Mouse (Mus musculus): ENCODE measurements around the gene Gm37240. TPM values are rescaled to one million over a fixed set of nuclear protein-coding genes. Genes with fewer than 3 reads are reported as not detected.

Gm37240 gene
- polyA plus RNA-seq, 1 experiment from 2014 or later: 14.9 TPM

DNA sequence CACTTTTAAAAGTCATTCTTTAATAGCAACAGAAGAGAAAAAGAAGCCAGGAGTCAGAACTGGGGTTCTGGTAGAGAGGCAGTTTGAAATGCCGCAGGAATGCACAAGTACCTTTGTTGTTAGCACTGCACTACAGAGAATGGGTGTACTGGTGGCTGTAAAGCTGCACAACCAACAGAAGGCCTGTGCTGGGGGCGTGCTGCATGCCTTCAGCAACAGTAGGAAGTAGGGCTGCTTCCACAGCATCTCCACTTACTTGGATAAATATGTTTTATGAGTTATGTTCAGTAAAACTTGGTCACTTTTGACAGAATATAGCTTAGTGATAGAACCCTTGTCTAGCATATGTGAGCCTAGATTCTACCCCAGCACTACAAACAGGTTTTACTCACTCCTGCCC, 279.6 kb downstream of the Gm37240 start:
- H3K27me3 ChIP-seq: no peaks in the 10 kb centered on the region
- no peak overlapping the region for H3K9ac ChIP-seq
- H3K36me3 ChIP-seq: no peaks in the 10 kb centered on the region
- no peak overlapping the region for H3K4me3 ChIP-seq
- WGBS: 87% methylated on average over 2 of the region's 2 CpGs
- H3K27ac ChIP-seq: no peak overlapping the region
- no peaks in the 10 kb centered on the region for H3K4me1 ChIP-seq
- no peak for ATAC-seq (ENCODE audit: insufficient number of reproducible peaks, low FRiP score, low TSS enrichment, low read depth)
- H3K9me3 ChIP-seq: no peaks in the 10 kb centered on the region
- no peak overlapping the region for H3K4me2 ChIP-seq

DNA sequence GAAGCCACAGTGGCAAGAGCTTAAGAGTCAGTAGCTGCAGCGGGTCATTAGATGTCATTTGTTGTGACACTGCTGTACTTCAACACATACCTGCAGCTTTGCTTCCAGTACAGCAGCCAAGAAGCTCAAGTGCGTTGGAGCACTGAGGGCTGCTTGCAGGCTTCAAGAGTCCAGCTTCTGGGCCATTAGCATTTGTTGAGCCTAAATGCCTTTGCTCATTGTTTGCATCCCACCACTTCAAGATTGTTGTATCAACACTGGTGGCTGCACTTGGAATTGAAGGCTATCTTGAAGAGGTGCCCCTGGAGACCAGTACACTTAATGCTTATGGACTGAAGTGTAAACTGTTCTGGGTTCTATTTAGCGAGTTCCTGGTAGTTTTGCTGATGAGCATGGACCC, 280.4 kb downstream of the Gm37240 start:
- Histone ChIP-seq H3K4me3 (no peak overlapping the region), H3K9ac (no peak overlapping the region), H3K9me3 (no peaks in the 10 kb centered on the region), H3K27ac (no peak overlapping the region), H3K36me3 (no peaks in the 10 kb centered on the region), H3K27me3 (no peaks in the 10 kb centered on the region), H3K4me2 (no peak overlapping the region), H3K4me1 (0 out of 2 replicates have a peak, but pooled peaks cover 2% of the 10 kb centered on the region)
- ATAC-seq (ENCODE audit: insufficient number of reproducible peaks, low FRiP score, low TSS enrichment, low read depth): no peak
- 88% methylated on average over 3 of the region's 3 CpGs for WGBS

- H3K9me3 ChIP-seq: no peaks in the 10 kb centered on the region
- no peak for ATAC-seq (ENCODE audit: insufficient number of reproducible peaks, low FRiP score, low TSS enrichment, low read depth)
- H3K36me3 ChIP-seq: no peaks in the 10 kb centered on the region
- no peak overlapping the region for H3K9ac ChIP-seq
- H3K4me1 ChIP-seq: 0 out of 2 replicates have a peak, but pooled peaks cover 9% of the 10 kb centered on the region
- 78% methylated on average over 1 of the region's 1 CpGs for WGBS
- no peak overlapping the region for H3K4me2 ChIP-seq
- H3K27ac ChIP-seq: no peak overlapping the region
- H3K4me3 ChIP-seq: no peak overlapping the region
- no peaks in the 10 kb centered on the region for H3K27me3 ChIP-seq
Measured at GRCm38 (mm10) chr3:85603811-85604210, 283.5 kb downstream of the Gm37240 start.

DNA sequence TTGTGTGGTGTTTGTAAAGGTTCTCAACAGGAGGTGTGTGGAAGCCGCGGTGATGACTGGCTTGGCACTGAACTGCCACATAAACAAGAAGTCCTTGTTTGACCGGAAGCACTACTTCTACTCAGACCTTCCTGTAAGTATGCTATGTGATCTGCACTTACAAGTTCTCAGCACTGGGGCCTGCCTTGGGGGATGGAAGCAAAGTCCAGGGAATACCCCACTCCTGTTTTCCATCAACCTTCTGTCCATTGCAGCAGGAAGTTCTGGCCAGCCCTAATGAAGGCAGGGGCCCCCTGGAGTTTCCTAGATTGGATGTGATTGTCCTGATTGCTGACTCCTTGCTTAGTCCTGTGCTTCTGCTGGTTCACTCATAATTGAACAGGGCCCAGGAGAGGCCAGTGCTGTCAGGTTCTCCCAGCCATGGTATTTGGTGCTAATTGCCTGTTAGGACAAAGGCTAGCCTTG, 285.4 kb downstream of the Gm37240 start:
- no peak for ATAC-seq (ENCODE audit: insufficient number of reproducible peaks, low FRiP score, low TSS enrichment, low read depth)

DNA sequence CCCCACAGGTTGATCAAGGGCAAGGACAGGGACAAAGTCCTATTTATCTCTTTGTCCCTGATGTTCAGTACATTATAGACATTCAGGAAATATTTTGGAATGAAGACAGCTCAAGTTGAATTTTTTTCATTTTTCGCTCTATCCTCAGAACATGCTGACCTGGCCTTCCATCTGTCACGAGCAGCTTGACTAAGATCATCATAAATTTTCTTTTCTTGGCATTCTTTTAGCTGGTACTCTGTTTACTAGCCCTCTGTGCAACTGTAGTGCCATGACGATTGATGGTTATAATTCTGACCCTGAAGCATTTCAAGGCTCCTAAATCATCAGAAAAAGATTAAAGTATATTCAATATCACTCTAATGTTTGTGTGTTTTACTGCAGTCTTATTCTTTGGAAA, 287.8 kb downstream of the Gm37240 start:
- no peaks in the 10 kb centered on the region for H3K36me3 ChIP-seq
- H3K27me3 ChIP-seq: no peaks in the 10 kb centered on the region
- no peaks in the 10 kb centered on the region for H3K9me3 ChIP-seq
- H3K4me1 ChIP-seq: 0 out of 2 replicates have a peak, but pooled peaks cover 9% of the 10 kb centered on the region
- no peak overlapping the region for H3K4me2 ChIP-seq
- H3K9ac ChIP-seq: no peak overlapping the region
- H3K4me3 ChIP-seq: no peak overlapping the region
- ATAC-seq (ENCODE audit: insufficient number of reproducible peaks, low FRiP score, low TSS enrichment, low read depth): no peak
- WGBS: 62% methylated on average over 3 of the region's 3 CpGs
- H3K27ac ChIP-seq: no peak overlapping the region

More for the DNA sequence above, 285.4 kb downstream of the Gm37240 start:
- Histone ChIP-seq H3K4me3 (no peak overlapping the region), H3K27ac (no peak overlapping the region), H3K9ac (no peak overlapping the region), H3K9me3 (no peaks in the 10 kb centered on the region), H3K4me1 (0 out of 2 replicates have a peak, but pooled peaks cover 9% of the 10 kb centered on the region), H3K4me2 (no peak overlapping the region), H3K27me3 (no peaks in the 10 kb centered on the region), H3K36me3 (no peaks in the 10 kb centered on the region)
- WGBS: 25% methylated on average over 3 of the region's 3 CpGs

DNA sequence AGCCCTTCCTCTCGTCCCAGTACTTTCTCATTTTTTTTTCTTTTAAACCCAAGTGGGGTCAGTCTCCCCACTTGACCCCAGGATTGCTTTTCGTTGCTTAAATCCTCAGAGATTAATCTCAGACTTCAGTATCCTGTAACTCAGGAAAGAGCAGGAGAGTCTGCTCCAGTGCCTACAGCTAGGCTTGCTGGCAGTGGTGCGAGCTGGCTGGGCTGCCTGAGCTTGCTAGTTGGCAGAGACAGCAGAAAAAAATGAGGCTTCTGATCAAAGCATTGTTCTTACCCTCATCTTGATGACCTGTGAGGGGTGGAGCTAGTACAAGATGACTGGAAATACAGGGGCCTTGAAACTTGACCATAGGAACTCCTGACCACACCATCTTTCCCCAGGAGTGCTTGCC, 292.9 kb downstream of the Gm37240 start:
- Histone ChIP-seq H3K36me3 (no peaks in the 10 kb centered on the region), H3K4me3 (no peak overlapping the region), H3K9me3 (no peaks in the 10 kb centered on the region), H3K4me1 (no peaks in the 10 kb centered on the region), H3K9ac (no peak overlapping the region), H3K4me2 (no peak overlapping the region), H3K27ac (no peak overlapping the region), H3K27me3 (no peaks in the 10 kb centered on the region)
- no peak for ATAC-seq (ENCODE audit: insufficient number of reproducible peaks, low FRiP score, low TSS enrichment, low read depth)
- 65% methylated on average over 3 of the region's 3 CpGs for WGBS

DNA sequence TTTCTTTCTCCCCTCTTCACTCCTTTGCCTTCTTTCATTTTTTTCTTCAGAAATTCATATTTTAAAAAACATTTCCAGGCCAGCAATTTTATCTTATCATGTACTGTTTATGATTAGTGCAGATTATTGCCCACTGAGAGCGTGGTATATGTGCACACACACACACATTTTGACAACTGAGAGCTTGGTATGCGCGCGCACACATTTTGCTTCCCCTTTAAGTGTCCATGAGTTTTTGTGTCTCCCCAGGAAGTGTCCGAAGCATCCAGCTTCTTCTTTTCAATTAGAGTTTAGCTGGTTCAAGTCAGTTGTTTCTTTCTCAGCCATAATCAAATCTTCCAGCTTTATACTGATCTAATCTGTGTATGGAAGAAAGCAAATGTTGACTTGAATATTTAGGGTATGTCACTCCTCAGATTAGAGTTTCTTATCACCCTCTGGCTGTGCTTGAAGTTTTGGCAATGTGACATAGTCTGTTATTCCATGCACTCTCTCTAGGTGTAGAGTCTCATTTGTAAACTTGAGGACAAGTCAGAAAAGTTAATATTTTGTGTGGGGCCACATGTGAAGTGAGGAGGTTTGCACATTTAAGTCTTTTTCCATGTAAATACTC, 294.6 kb downstream of the Gm37240 start:
- 94% methylated on average over 5 of the region's 5 CpGs for WGBS
- no peaks in the 10 kb centered on the region for H3K36me3 ChIP-seq
- no peak overlapping the region for H3K9ac ChIP-seq
- no peak for ATAC-seq (ENCODE audit: insufficient number of reproducible peaks, low FRiP score, low TSS enrichment, low read depth)
- no peak overlapping the region for H3K27ac ChIP-seq
- no peak overlapping the region for H3K4me2 ChIP-seq
- H3K4me3 ChIP-seq: no peak overlapping the region
- no peaks in the 10 kb centered on the region for H3K4me1 ChIP-seq
- H3K27me3 ChIP-seq: no peaks in the 10 kb centered on the region
- H3K9me3 ChIP-seq: no peaks in the 10 kb centered on the region

DNA sequence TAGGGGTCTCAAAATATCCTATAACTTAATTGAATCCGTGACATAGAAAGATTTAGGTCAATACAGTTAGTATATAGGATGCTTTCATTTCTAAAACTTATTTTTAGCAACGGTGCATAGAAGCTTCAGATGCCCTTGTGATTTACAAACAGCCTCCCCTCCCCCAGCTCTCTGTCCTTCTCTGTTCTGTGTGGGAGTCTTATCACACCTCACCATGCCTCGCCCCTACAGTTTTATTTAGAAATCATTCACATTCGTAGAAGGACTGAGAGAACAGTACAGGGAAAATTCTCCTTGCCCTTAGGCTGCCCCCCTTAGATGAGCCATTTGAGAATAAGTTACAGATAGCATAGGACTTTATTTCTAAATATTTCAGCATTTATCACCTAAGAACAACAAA, 295.3 kb downstream of the Gm37240 start:
- 66% methylated on average over 4 of the region's 4 CpGs for WGBS
- ATAC-seq (ENCODE audit: insufficient number of reproducible peaks, low FRiP score, low TSS enrichment, low read depth): no peak

DNA sequence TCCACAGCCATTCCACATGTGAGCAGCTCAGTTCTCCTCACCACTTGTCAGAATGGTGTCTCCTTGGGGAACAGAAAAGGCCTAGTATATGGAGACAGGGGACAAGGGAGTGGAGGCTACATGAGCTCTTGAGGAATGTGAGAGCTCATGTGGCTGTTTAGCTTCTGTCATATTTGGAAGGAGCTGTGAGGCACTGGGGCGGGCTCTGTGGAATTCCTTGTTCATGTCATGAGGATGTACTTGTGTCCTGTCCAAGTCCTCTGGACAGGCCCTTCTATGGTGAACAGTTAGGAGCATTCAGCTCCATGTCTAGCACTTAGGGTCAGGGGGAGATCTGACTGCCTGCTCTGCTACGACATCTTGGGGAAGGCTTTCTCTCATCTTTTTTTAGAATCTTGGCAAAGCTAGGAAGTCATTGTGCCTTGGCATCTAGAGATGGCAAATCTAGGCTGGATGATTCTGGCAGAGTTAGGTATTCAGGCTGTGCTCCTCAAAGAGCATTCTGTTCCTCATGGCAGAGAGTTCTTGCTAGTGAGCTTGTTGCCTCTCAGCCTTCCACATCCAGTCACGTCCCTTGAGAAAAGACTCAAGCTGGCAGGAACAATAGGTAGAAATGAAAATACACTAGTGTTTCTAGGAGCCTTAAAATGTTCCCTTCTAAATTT, 297.1 kb downstream of the Gm37240 start:
- H3K4me1 ChIP-seq: no peaks in the 10 kb centered on the region
- no peak overlapping the region for H3K4me2 ChIP-seq
- ATAC-seq (ENCODE audit: insufficient number of reproducible peaks, low FRiP score, low TSS enrichment, low read depth): no peak
- WGBS: 92% methylated on average over 3 of the region's 3 CpGs
- no peaks in the 10 kb centered on the region for H3K36me3 ChIP-seq
- no peak overlapping the region for H3K4me3 ChIP-seq
- no peak overlapping the region for H3K27ac ChIP-seq
- H3K27me3 ChIP-seq: no peaks in the 10 kb centered on the region
- H3K9me3 ChIP-seq: no peaks in the 10 kb centered on the region
- no peak overlapping the region for H3K9ac ChIP-seq

More for the DNA sequence above, 295.3 kb downstream of the Gm37240 start:
- no peak overlapping the region for H3K27ac ChIP-seq
- H3K4me3 ChIP-seq: no peak overlapping the region
- no peaks in the 10 kb centered on the region for H3K36me3 ChIP-seq
- H3K9ac ChIP-seq: no peak overlapping the region
- H3K9me3 ChIP-seq: no peaks in the 10 kb centered on the region
- H3K4me1 ChIP-seq: no peaks in the 10 kb centered on the region
- H3K4me2 ChIP-seq: no peak overlapping the region
- H3K27me3 ChIP-seq: no peaks in the 10 kb centered on the region

DNA sequence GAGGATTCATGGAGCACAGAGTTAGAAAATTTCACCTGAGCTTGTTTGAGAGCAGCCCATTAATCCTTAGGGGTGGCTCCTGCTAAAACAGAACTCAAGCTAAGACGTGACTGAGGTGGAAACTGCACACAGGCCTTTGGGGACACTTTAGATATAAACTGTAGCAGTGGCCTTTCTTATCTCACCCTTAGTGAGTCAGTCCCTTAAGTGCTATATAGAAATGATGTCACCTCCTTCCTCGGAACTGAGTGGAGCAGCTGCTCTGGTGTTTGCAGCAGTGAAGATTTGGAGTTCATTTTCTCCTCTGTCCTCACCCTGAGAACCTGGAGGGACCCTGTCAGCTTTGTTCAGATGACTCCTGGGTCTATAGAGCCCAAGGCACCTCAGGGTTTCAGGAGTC, 298.6 kb downstream of the Gm37240 start:
- 56% methylated on average over 2 of the region's 2 CpGs for WGBS
- Histone ChIP-seq H3K4me2 (no peak overlapping the region), H3K4me1 (no peaks in the 10 kb centered on the region), H3K9me3 (no peaks in the 10 kb centered on the region), H3K4me3 (no peak overlapping the region), H3K27me3 (no peaks in the 10 kb centered on the region), H3K36me3 (no peaks in the 10 kb centered on the region), H3K9ac (no peak overlapping the region), H3K27ac (no peak overlapping the region)
- no peak for ATAC-seq (ENCODE audit: insufficient number of reproducible peaks, low FRiP score, low TSS enrichment, low read depth)

GRCm38 (mm10) chr3:85584966-85585365, 302.4 kb downstream of the Gm37240 start:
- Histone ChIP-seq H3K27ac (no peak overlapping the region), H3K4me2 (no peak overlapping the region), H3K9me3 (no peaks in the 10 kb centered on the region), H3K4me1 (no peaks in the 10 kb centered on the region), H3K27me3 (no peaks in the 10 kb centered on the region), H3K9ac (no peak overlapping the region), H3K4me3 (no peak overlapping the region), H3K36me3 (no peaks in the 10 kb centered on the region)
- WGBS: 84% methylated on average over 4 of the region's 4 CpGs
- no peak for ATAC-seq (ENCODE audit: insufficient number of reproducible peaks, low FRiP score, low TSS enrichment, low read depth)

DNA sequence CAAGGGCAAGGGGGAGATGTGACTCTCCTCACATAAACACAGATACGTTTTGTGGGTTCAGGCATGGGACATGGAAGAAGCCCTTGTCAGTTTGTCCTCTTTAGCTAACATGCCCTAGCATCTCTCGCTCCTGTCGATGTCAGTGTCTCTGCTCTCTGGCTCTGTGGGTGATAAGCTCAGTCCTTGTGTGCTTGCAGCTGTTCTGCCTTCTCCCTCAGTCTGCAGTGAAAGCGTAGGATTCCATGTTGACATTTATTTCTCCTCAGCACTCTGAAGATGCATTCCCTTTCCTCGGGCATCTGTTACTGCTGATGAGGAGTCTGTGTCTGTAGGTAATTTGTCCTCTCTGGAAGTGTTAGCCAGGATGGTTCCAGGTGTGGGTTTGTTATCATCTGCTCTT, 304.1 kb downstream of the Gm37240 start:
- H3K4me2 ChIP-seq: no peak overlapping the region
- no peak for ATAC-seq (ENCODE audit: insufficient number of reproducible peaks, low FRiP score, low TSS enrichment, low read depth)
- no peak overlapping the region for H3K4me3 ChIP-seq
- H3K4me1 ChIP-seq: no peaks in the 10 kb centered on the region
- WGBS: 83% methylated on average over 5 of the region's 5 CpGs
- no peak overlapping the region for H3K9ac ChIP-seq
- no peaks in the 10 kb centered on the region for H3K9me3 ChIP-seq
- H3K27me3 ChIP-seq: no peaks in the 10 kb centered on the region
- no peak overlapping the region for H3K27ac ChIP-seq
- H3K36me3 ChIP-seq: no peaks in the 10 kb centered on the region

All from limb, embryonic 15.5 days (tissue).